Mouse (Mus musculus) embryonic facial prominence, embryonic 10.5 days (tissue): ENCODE data around the gene Atp5k. TPM values are rescaled to one million over a fixed set of nuclear protein-coding genes. Genes with fewer than 3 reads are reported as not detected.

Experiments
- DNase-seq: peaks from one replicate; pipeline ENCODE4 v3.0.0-alpha.2; 2017; ENCODE audit warnings: low spot score
- H3K27ac ChIP-seq: fragments of 300-500 bp; sonication (generic); replicated peaks from 2 replicates; pipeline ENCODE4 v1.5.1; 2016; ENCODE audit warnings: mild to moderate bottlenecking
- H3K27me3 ChIP-seq: fragments of 300-500 bp; sonication (generic); replicated peaks from 2 replicates; pipeline ENCODE4 v1.6.1; 2016; ENCODE audit warnings: low read depth, mild to moderate bottlenecking; ENCODE audit not compliant: poor library complexity, severe bottlenecking
- H3K36me3 ChIP-seq: fragments of 300-500 bp; sonication (generic); replicated peaks from 2 replicates; pipeline ENCODE4 v1.6.1; 2016; ENCODE audit warnings: mild to moderate bottlenecking, moderate library complexity
- H3K4me1 ChIP-seq: fragments of 300-500 bp; sonication (generic); 2 replicates; pipeline ENCODE4 v1.6.1; 2016
- H3K4me3 ChIP-seq: fragments of 300-500 bp; sonication (generic); 2 replicates; pipeline ENCODE4 v1.5.1; 2016; ENCODE audit warnings: mild to moderate bottlenecking, moderate library complexity
- H3K9me3 ChIP-seq: fragments of 300-500 bp; sonication (generic); 2 replicates; pipeline ENCODE4 v1.6.1; 2016; ENCODE audit warnings: mild to moderate bottlenecking
- WGBS: fragments of 180-500 bp; shearing (Covaris S2); methylation state at CpG from one replicate; pipeline ENCODE4 v1.1.7; 2016; 5-methylcytosine and 5-hydroxymethylcytosine counted together
- polyA plus RNA-seq: library from polyadenylated mRNA; unstranded; fragments of >200 nt; fragmentation: Nextera tagmentation; extraction: Ambion mirVana; gene quantifications from 2 replicates; pipeline ENCODE4 v1.2.1, GENCODE M21; 2016

Atp5k gene
- polyA plus RNA-seq, 1 experiment from 2014 or later: 386 TPM

- H3K27ac ChIP-seq: no peak overlapping the region
- H3K36me3 ChIP-seq: no peaks in the 10 kb centered on the region
- DNase-seq: no peak
- H3K9me3 ChIP-seq: no peaks in the 10 kb centered on the region
- WGBS: 74% methylated on average over 1 of the region's 1 CpGs
- H3K27me3 ChIP-seq: no peaks in the 10 kb centered on the region
- H3K4me3 ChIP-seq: no peak overlapping the region
- H3K4me1 ChIP-seq: no peaks in the 10 kb centered on the region
Measured at GRCm38 (mm10) chr5:108405460-108405859, 28.8 kb downstream of the Atp5k start.

- no peak for DNase-seq
- 75% methylated on average over 4 of the region's 4 CpGs for WGBS
Measured at GRCm38 (mm10) chr5:108403453-108403852, 30.8 kb downstream of the Atp5k start.

GRCm38 (mm10) chr5:108389744-108390143, 44.5 kb downstream of the Atp5k start:
- Histone ChIP-seq H3K4me3 (no peak overlapping the region), H3K27ac (no peak overlapping the region), H3K27me3 (no peaks in the 10 kb centered on the region), H3K9me3 (no peaks in the 10 kb centered on the region), H3K4me1 (no peaks in the 10 kb centered on the region), H3K36me3 (no peaks in the 10 kb centered on the region)
- no peak for DNase-seq
- WGBS: 81% methylated on average over 3 of the region's 3 CpGs

More at GRCm38 (mm10) chr5:108403453-108403852, 30.8 kb downstream of the Atp5k start:
- H3K4me3 ChIP-seq: no peak overlapping the region
- H3K9me3 ChIP-seq: no peaks in the 10 kb centered on the region
- no peaks in the 10 kb centered on the region for H3K36me3 ChIP-seq
- no peaks in the 10 kb centered on the region for H3K4me1 ChIP-seq
- no peak overlapping the region for H3K27ac ChIP-seq
- no peaks in the 10 kb centered on the region for H3K27me3 ChIP-seq

DNA sequence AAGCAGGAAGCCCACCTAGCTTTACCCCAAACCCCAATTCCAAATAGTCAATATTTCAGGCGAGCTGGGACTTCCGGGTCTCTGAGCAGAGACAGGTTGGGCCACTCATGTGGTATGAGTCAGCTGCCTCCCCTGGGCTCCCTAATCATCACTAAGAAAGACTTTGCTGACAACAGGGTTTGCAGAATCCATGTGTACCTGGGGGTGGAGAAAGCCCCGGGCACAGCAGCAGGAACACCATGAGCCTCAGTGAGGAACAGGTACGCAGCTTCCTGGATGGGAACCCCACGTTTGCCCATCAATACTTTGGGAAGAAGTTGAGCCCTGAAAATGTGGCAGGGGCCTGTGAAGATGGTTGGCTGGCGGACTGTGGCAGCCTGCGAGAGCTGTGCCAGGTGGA, 46.0 kb downstream of the Atp5k start, which contains the start of gene Pde6b:
TSS of gene Pde6b (plus strand) at position 191 of the 400 bp plus-strand sequence.
- H3K9me3 ChIP-seq: no peaks in the 10 kb centered on the region
- 80% methylated on average over 7 of the region's 7 CpGs for WGBS
- H3K4me1 ChIP-seq: no peaks in the 10 kb centered on the region
- H3K36me3 ChIP-seq: no peaks in the 10 kb centered on the region
- no peaks in the 10 kb centered on the region for H3K27me3 ChIP-seq
- H3K27ac ChIP-seq: no peak within 1 kb of the TSS
- no peak for DNase-seq
- no peak within 1 kb of the TSS for H3K4me3 ChIP-seq

GRCm38 (mm10) chr5:108386449-108386848, 47.8 kb downstream of the Atp5k start:
- Histone ChIP-seq H3K27ac (no peak overlapping the region), H3K27me3 (no peaks in the 10 kb centered on the region), H3K4me3 (no peak overlapping the region), H3K9me3 (no peaks in the 10 kb centered on the region), H3K36me3 (no peaks in the 10 kb centered on the region), H3K4me1 (no peaks in the 10 kb centered on the region)
- no peak for DNase-seq
- 76% methylated on average over 4 of the region's 4 CpGs for WGBS

DNA sequence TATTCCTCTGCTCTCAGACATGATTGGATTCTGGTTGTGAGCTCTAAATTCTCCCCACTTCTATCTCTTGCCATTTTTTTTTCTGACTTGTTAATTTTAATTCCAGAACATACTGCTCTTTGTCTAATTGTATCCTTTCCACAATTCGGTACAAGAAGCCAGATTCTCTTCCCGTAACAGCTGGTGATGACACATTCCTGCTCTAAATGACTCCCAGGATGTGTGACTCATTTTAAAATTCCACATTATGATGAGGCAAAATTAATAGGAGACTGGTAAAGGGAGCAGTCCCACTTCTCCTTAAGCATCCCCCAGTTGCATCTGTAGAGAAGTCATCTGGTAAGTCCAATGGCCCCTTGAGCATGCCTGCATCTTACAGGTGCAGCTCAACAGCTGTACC, 48.6 kb downstream of the Atp5k start:
- Histone ChIP-seq H3K27me3 (no peaks in the 10 kb centered on the region), H3K9me3 (no peaks in the 10 kb centered on the region), H3K27ac (no peak overlapping the region), H3K4me3 (no peak overlapping the region), H3K4me1 (no peaks in the 10 kb centered on the region), H3K36me3 (no peaks in the 10 kb centered on the region)
- WGBS: 83% methylated on average over 2 of the region's 2 CpGs
- no peak for DNase-seq

Other genes starting within 250 kb of the Atp5k start
- gene Dr1, start 165.6 kb downstream of the Atp5k start, polyA plus RNA-seq: 44.0 and 46.1 TPM in 2 replicates
- gene Pigg, start 121.8 kb downstream of the Atp5k start, polyA plus RNA-seq: 6.4 and 7.6 TPM in 2 replicates
- not detected in 2 replicates for gene Gm42517, start 66.5 kb downstream of the Atp5k start, polyA plus RNA-seq
- 0.16 and 0.39 TPM in 2 replicates for gene Pde6b, start 46.1 kb downstream of the Atp5k start, polyA plus RNA-seq
- gene Mfsd7a, start 14.4 kb upstream of the Atp5k start, polyA plus RNA-seq: 0.11 and 0.15 TPM in 2 replicates
- 23.3 and 23.8 TPM in 2 replicates for gene Pcgf3, start 26.8 kb upstream of the Atp5k start, polyA plus RNA-seq
- 2.7 and 4.0 TPM in 2 replicates for gene Cplx1, start 115.6 kb upstream of the Atp5k start, polyA plus RNA-seq
- gene Gak, start 195.3 kb upstream of the Atp5k start, polyA plus RNA-seq: 63.5 and 66.3 TPM in 2 replicates
- 15.1 and 16.0 TPM in 2 replicates for gene Tmem175, start 195.3 kb upstream of the Atp5k start, polyA plus RNA-seq
- gene Idua, start 225.9 kb upstream of the Atp5k start, polyA plus RNA-seq: 9.3 and 9.6 TPM in 2 replicates
- gene Dgkq, start 235.2 kb upstream of the Atp5k start, polyA plus RNA-seq: 12.5 and 14.5 TPM in 2 replicates
- gene Slc26a1, start 241.1 kb upstream of the Atp5k start, polyA plus RNA-seq: 0.55 and 0.92 TPM in 2 replicates